Mouse (Mus musculus): ENCODE measurements around the gene Phgdh.

- TF ChIP-seq ZNF384 (IDR thresholded peaks at IDR 0.05; ENCODE audit: low read depth, low read length) (0 out of 2 replicates have a peak, but pooled peaks have one; percentile 17), ZC3H11A (IDR thresholded peaks at IDR 0.05; ENCODE audit: borderline replicate concordance, low read depth, low read length) (no peak)
Measured at GRCm38 (mm10) chr3:98335331-98335730, 4.5 kb downstream of the Phgdh start.

All from ES-E14 (cell line).